Mouse (Mus musculus) hindbrain, embryonic 16.5 days (tissue): Measurements from ENCODE around the gene Yy1. TPM values are rescaled to one million over a fixed set of nuclear protein-coding genes. Genes with fewer than 3 reads are reported as not detected.
A peak's percentile ranks its signal among the peaks of the same experiment; 100 is the strongest.
"Not testable (repeated sequence)": the region's sequence is repeated elsewhere in the genome, so short reads cannot be mapped to it uniquely, and the experiment has no call there.

ENCODE experiments used
- ATAC-seq: fragments of 200-750 bp; cut with Nextera tagmentation; 2 replicates; pipeline ENCODE4 v1.8.0; 2017; ENCODE audit warnings: moderate TSS enrichment, moderate library complexity
- H3K27ac ChIP-seq: fragments of 300-500 bp; sonication (generic); 2 replicates; pipeline ENCODE4 v1.5.1; 2014; ENCODE audit warnings: low read depth, mild to moderate bottlenecking, control low read depth, low read length, moderate library complexity
- H3K27me3 ChIP-seq: fragments of 300-500 bp; sonication (generic); replicated peaks from 2 replicates; pipeline ENCODE4 v1.6.1; 2014; ENCODE audit warnings: low read length; ENCODE audit not compliant: control insufficient read depth, insufficient read depth
- H3K36me3 ChIP-seq: fragments of 300-500 bp; sonication (generic); 2 replicates; pipeline ENCODE4 v1.6.1; 2014; ENCODE audit warnings: mild to moderate bottlenecking, low read length, moderate library complexity, mixed read lengths; ENCODE audit not compliant: control insufficient read depth, insufficient read depth
- H3K4me1 ChIP-seq: fragments of 300-500 bp; sonication (generic); 2 replicates; pipeline ENCODE4 v1.6.1; 2014; ENCODE audit warnings: low read depth, low read length; ENCODE audit not compliant: control insufficient read depth, insufficient read depth
- H3K4me2 ChIP-seq: fragments of 300-500 bp; sonication (generic); 2 replicates; pipeline ENCODE4 v1.6.1; 2014; ENCODE audit warnings: mild to moderate bottlenecking, low read length, control low read depth, moderate library complexity
- H3K4me3 ChIP-seq: fragments of 300-500 bp; sonication (generic); 2 replicates; pipeline ENCODE4 v1.5.1; 2014; ENCODE audit warnings: mild to moderate bottlenecking, low read length, control low read depth, moderate library complexity
- H3K9ac ChIP-seq: fragments of 300-500 bp; sonication (generic); 2 replicates; pipeline ENCODE4 v1.6.1; 2014; ENCODE audit warnings: low read depth, mild to moderate bottlenecking, control low read depth, low read length, moderate library complexity
- H3K9me3 ChIP-seq: fragments of 300-500 bp; sonication (generic); 2 replicates; pipeline ENCODE4 v1.6.1; 2014; ENCODE audit warnings: mild to moderate bottlenecking, low read length, moderate library complexity; ENCODE audit not compliant: control insufficient read depth
- WGBS: fragments of 180-500 bp; shearing (Covaris S2); extraction: QIAGEN DNeasy Blood & Tissue Kit; methylation state at CpG from one replicate; pipeline ENCODE4 v1.1.7; 2014; 5-methylcytosine and 5-hydroxymethylcytosine counted together
- polyA plus RNA-seq: library from polyadenylated mRNA; unstranded; fragments of >200 nt; fragmentation: Nextera tagmentation; extraction: Ambion mirVana; gene quantifications from 2 replicates; pipeline ENCODE4 v1.2.1, GENCODE M21; 2015

The Yy1 gene
- polyA plus RNA-seq, 1 experiment from 2014 or later: 9.7 TPM

DNA sequence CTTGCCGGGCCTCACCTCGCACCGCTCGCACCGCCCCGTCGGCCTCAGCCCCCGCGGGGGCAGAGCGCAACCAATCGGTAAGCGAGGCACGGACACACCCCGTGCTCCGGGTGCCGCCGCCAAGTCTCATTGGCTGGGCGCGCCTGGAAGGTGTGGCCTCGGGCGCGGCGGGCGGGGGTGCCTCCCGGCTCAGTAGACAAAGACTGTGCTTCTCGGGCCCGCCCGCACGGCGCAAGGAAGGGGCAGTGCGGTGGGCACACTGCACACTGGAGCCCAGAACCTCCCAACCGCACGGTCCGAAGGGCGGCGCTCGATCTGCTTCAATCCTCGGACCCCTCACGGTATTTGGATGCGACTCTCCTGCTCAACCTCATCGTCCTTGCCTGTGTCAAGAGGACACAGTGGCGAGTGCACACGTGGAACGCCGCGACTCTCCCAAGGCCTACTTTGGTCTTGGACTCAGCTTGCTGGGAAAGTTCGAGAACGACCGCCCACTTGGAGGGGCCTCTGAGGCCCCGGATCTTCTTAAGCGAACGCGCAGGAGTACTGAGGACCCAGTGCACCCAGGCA is 43.2 kb downstream of the Yy1 start, which contains the start of the genes Slc25a29 and Slc25a47:
Slc25a29 (minus strand) TSS at position 44 of the 570 bp plus-strand sequence.
Slc25a47 (plus strand) TSS at position 207 of the 570 bp plus-strand sequence.
- H3K4me2 ChIP-seq: peak within 1 kb of the TSS; percentile 96
- no peaks in the 10 kb centered on the region for H3K36me3 ChIP-seq
- peak within 1 kb of the TSS; percentile 82 for H3K27ac ChIP-seq
- H3K4me1 ChIP-seq: peaks cover 41% of the 10 kb centered on the region
- H3K27me3 ChIP-seq: no peaks in the 10 kb centered on the region
- H3K4me3 ChIP-seq: peak within 1 kb of the TSS; percentile 75
- H3K9ac ChIP-seq: peak within 1 kb of the TSS; percentile 78
- ATAC-seq: peak; percentile 99
- H3K9me3 ChIP-seq: no peaks in the 10 kb centered on the region
- WGBS: under 1% methylated on average over 50 of the region's 53 CpGs

GRCm38 (mm10) chr12:108836722-108837121 is 43.9 kb downstream of the Yy1 start:
- Histone ChIP-seq H3K9me3 (no peaks in the 10 kb centered on the region), H3K4me1 (peaks cover 41% of the 10 kb centered on the region), H3K36me3 (no peaks in the 10 kb centered on the region), H3K4me3 (peak overlapping the region; percentile 75), H3K9ac (peak overlapping the region; percentile 69), H3K27me3 (no peaks in the 10 kb centered on the region), H3K27ac (peak overlapping the region; percentile 82), H3K4me2 (peak overlapping the region; percentile 81)
- ATAC-seq: no peak
- WGBS: 58% methylated on average over 7 of the region's 7 CpGs

DNA sequence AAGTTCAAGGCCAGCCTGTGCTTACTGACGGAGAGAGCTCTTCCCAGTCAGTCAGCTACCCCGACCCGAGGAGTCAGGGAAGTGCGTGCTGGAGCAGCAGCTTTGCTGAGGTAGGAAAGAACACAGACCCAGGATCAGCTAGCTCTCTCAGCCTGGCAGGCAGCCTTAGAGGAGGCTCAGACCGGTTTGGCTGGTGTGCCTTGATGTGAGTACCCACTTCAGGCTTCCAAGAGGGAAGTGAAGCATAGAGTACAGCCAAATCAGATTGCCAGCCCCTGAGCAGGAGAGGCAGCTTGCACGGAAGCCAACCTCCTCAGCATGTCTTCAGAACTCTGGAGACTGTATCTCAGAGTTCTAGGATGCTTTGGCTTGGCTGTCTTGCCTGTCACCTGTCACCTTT is 48.4 kb downstream of the Yy1 start:
- Histone ChIP-seq H3K27me3 (no peaks in the 10 kb centered on the region), H3K4me3 (no peak overlapping the region), H3K4me2 (no peak overlapping the region), H3K4me1 (peaks cover 17% of the 10 kb centered on the region), H3K36me3 (peaks cover 10% of the 10 kb centered on the region), H3K9me3 (no peaks in the 10 kb centered on the region), H3K27ac (no peak overlapping the region), H3K9ac (no peak overlapping the region)
- no peak for ATAC-seq
- WGBS: 92% methylated on average over 6 of the region's 6 CpGs

DNA sequence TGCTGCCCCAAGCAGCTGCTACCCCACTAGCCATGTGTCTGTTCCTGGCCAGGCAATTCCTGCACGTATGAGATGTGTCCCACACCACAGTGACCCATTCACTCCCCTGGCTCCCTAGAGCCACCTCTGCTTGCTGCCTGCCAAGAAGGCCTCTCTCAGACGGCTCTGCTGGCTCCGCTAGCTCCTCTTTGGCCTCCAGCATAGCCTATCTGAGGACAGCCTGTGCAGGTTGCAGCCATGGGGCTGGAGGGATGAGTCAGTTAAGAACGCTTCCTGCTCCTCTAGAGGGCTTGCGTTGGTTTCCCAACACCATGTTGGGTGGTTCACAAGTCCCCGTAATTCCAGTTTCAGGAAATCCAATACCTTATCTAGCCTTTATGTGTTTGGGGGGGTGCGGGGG is 49.9 kb downstream of the Yy1 start:
- no peak overlapping the region for H3K4me2 ChIP-seq
- no peak overlapping the region for H3K27ac ChIP-seq
- no peak for ATAC-seq
- H3K27me3 ChIP-seq: no peaks in the 10 kb centered on the region
- no peaks in the 10 kb centered on the region for H3K9me3 ChIP-seq
- no peak overlapping the region for H3K4me3 ChIP-seq
- 89% methylated on average over 7 of the region's 7 CpGs for WGBS
- peaks cover 10% of the 10 kb centered on the region for H3K36me3 ChIP-seq
- H3K4me1 ChIP-seq: peaks cover 4% of the 10 kb centered on the region
- H3K9ac ChIP-seq: no peak overlapping the region

- not testable (repeated sequence) for H3K4me3 ChIP-seq, H3K27me3 ChIP-seq, H3K36me3 ChIP-seq, H3K4me1 ChIP-seq, H3K9ac ChIP-seq, H3K9me3 ChIP-seq, H3K4me2 ChIP-seq, ATAC-seq, H3K27ac ChIP-seq
- 87% methylated on average over 3 of the region's 3 CpGs for WGBS
These were observed 55.3 kb downstream of the Yy1 start for GRCm38 (mm10) chr12:108848033-108848432.

- no peaks in the 10 kb centered on the region for H3K9me3 ChIP-seq
- 89% methylated on average over 4 of the region's 4 CpGs for WGBS
These were observed 56.8 kb downstream of the Yy1 start for GRCm38 (mm10) chr12:108849488-108850022.

GRCm38 (mm10) chr12:108850129-108850528 is 57.4 kb downstream of the Yy1 start:
- Histone ChIP-seq H3K4me2 (no peak overlapping the region), H3K36me3 (peaks cover 1% of the 10 kb centered on the region), H3K9ac (no peak overlapping the region), H3K27ac (no peak overlapping the region), H3K4me3 (no peak overlapping the region), H3K4me1 (peaks cover 4% of the 10 kb centered on the region; the same call in 1 of the 2 replicates), H3K27me3 (no peaks in the 10 kb centered on the region), H3K9me3 (no peaks in the 10 kb centered on the region)
- ATAC-seq: no peak
- WGBS: 52% methylated on average over 8 of the region's 8 CpGs

More at GRCm38 (mm10) chr12:108849488-108850022, 56.8 kb downstream of the Yy1 start:
- Histone ChIP-seq H3K27ac (no peak overlapping the region), H3K4me1 (peaks cover 4% of the 10 kb centered on the region; the same call in 1 of the 2 replicates), H3K4me2 (no peak overlapping the region), H3K9ac (no peak overlapping the region), H3K4me3 (no peak overlapping the region), H3K27me3 (no peaks in the 10 kb centered on the region), H3K36me3 (peaks cover 2% of the 10 kb centered on the region)
- ATAC-seq: no peak

- no peaks in the 10 kb centered on the region for H3K27me3 ChIP-seq
- no peak overlapping the region for H3K4me2 ChIP-seq
- no peak overlapping the region for H3K9ac ChIP-seq
- no peaks in the 10 kb centered on the region for H3K9me3 ChIP-seq
- no peak for ATAC-seq
- no peaks in the 10 kb centered on the region for H3K36me3 ChIP-seq
- H3K4me3 ChIP-seq: no peak overlapping the region
- WGBS: 90% methylated on average over 8 of the region's 8 CpGs
- peaks cover 4% of the 10 kb centered on the region; the same call in 1 of the 2 replicates for H3K4me1 ChIP-seq
- no peak overlapping the region for H3K27ac ChIP-seq
These were observed 58.1 kb downstream of the Yy1 start for GRCm38 (mm10) chr12:108850886-108851285.

GRCm38 (mm10) chr12:108852822-108853221 is 60.0 kb downstream of the Yy1 start:
- Histone ChIP-seq H3K4me2 (no peak overlapping the region), H3K27ac (no peak overlapping the region), H3K9ac (no peak overlapping the region), H3K27me3 (no peaks in the 10 kb centered on the region), H3K4me3 (no peak overlapping the region), H3K9me3 (no peaks in the 10 kb centered on the region), H3K4me1 (peaks cover 4% of the 10 kb centered on the region; the same call in 1 of the 2 replicates), H3K36me3 (no peaks in the 10 kb centered on the region)
- 92% methylated on average over 8 of the region's 8 CpGs for WGBS
- no peak for ATAC-seq
